ENCODE assay signal across 9 mouse cellular contexts in genomic region chr16:72028798-72029197, GRCm38 (mm10).
A peak's percentile ranks its signal among the peaks of the same experiment; 100 is the strongest.
DNase-seq lines count a peak whose midpoint lies in the region; ATAC-seq lines count a peak whose summit lies in the region.
"Had no signal": no experiment of that assay in that cellular context is flagged by ENCODE, and none has a peak within 500 bp of the region (broad histone marks: within the 10 kb centered on the region; RNA-seq: fewer than 3 reads in every experiment).

No protein-coding gene starts in this region.

- no peaks in the 10 kb centered on the region for H3K9me3 ChIP-seq in intestine, embryonic 15.5 days

- H3K27me3 ChIP-seq in intestine, embryonic 15.5 days (replicated peaks) = peaks cover 15% of the 10 kb centered on the region; the same call in 1 of the 2 replicates

- no peak overlapping the region for H3K27ac ChIP-seq in intestine, embryonic 15.5 days

- no peaks in the 10 kb centered on the region for H3K36me3 ChIP-seq in intestine, embryonic 15.5 days

- H3K4me1 ChIP-seq in intestine, embryonic 15.5 days (replicated peaks) = 0 out of 2 replicates have a peak, but pooled peaks cover 5% of the 10 kb centered on the region

- ATAC-seq in frontal cortex, adult (ENCODE audit: low TSS enrichment) = peak; percentile 62
- no peak for ATAC-seq in intestine, embryonic 15.5 days
- no peak for ATAC-seq in erythroblast, adult 5-6 weeks (replicated peaks; ENCODE audit: low FRiP score, poor library complexity, severe bottlenecking)

- peak overlapping the region; percentile 26 for H3K4me3 ChIP-seq in intestine, embryonic 15.5 days (replicated peaks)
- H3K4me3 ChIP-seq: erythroblast, embryonic 14.5 days had no signal

- H3K9ac ChIP-seq in intestine, embryonic 15.5 days = no peak overlapping the region

- under 1% methylated on average over 18 of the region's 18 CpGs for WGBS in intestine, embryonic 15.5 days

- peak overlapping the region; percentile 74 for H3K4me2 ChIP-seq in intestine, embryonic 15.5 days (replicated peaks)

- DNase-seq in frontal cortex, postnatal 10 days (ENCODE audit: low spot score in 2 of 2) = no peak
- peak; percentile 6 for DNase-seq in right cerebral cortex, adult 18-20 months
- no peak for DNase-seq in right cerebral cortex, postnatal 36 days (ENCODE audit: low spot score in 2 of 2)
- DNase-seq in neural tube, embryonic 10.5 days (ENCODE audit: extremely low spot score, low spot score) = peak; percentile 75
- DNase-seq in thymus, postnatal 0 days (ENCODE audit: low spot score) = no peak

Comparison
In these comparisons a context has a peak if more than half of its experiments do, and no peak if none do; other contexts are left out.
1. DNase-seq: peak in right cerebral cortex, adult 18-20 months (single experiment) and neural tube, embryonic 10.5 days (single experiment); none in frontal cortex, postnatal 10 days (0 of 2), right cerebral cortex, postnatal 36 days (0 of 2) and thymus, postnatal 0 days (single experiment).